Mouse (Mus musculus) Patski (cell line): ENCODE measurements at regions not wholly inside any gene's neighbourhood (a gene's known extent, or its start where the extent isn't known, plus 50 kb on each side); places are given as distances from the start of the nearest gene placed in this dataset.
A peak's percentile ranks its signal among the peaks of the same experiment; 100 is the strongest.
"Not testable (repeated sequence)": the region's sequence is repeated elsewhere in the genome, so short reads cannot be mapped to it uniquely, and the experiment has no call there.

Experiments used
- ATAC-seq: fragments of 100-300 bp; one replicate; pipeline ENCODE4 v1.8.0; 2021
- CTCF ChIA-PET: fragments of 350-600 bp; sonication (Branson Sonifier 250); formaldehyde crosslinking; loops from one replicate; lab custom pipeline; 2022; ENCODE audit warnings: inconsistent platforms; lab: Charles Lee
- POLR2A ChIA-PET: fragments of 350-600 bp; sonication (Branson Sonifier 250); formaldehyde crosslinking; loops from one replicate; lab custom pipeline; 2022; ENCODE audit warnings: antibody characterized with exemption, inconsistent platforms; lab: Charles Lee
- DNase-seq: peaks from one replicate; pipeline ENCODE4 v3.0.0-alpha.2; 2011; ENCODE audit warnings: low read depth, low spot score
- H3K27me3 ChIP-seq: fragments of 371-371 bp; one replicate; pipeline ENCODE4 v1.5.1; 2021
- CTCF ChIP-seq: fragments of 100-300 bp; IDR thresholded peaks from one replicate; pipeline ENCODE4 v1.5.1; 2021
- in situ Hi-C: fragments of 300-500 bp; cut with MboI; formaldehyde crosslinking; loops from 3 replicates; pipeline ENCODE4 v1.11.1; 2018; ENCODE audit warnings: low pct_unique_long_range_greater_than_20kb, mixed read lengths

DNA sequence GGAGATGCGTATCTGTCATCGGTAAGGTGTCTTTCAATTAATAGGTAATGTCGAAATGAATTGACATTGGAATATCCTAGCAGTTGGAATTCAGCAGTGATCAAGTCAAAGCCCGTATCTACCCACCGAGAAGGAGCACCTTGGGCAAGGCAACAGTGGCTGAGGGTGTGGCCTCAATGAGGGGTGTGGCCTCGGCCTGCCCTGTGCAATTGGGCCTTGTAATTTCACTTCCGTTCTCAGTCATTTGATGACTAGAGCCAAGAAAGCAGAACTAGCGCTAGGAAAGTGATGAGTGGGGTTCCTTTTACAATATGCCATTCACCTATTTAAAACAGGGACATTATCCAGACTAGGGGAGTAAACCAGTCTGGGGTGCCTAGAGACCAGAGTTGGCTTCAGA lies 77.6 kb downstream of the Elovl4 start:
- in situ Hi-C loops, result no loop called here
- no peak for TF ChIP-seq CTCF
- CTCF ChIA-PET, result interaction anchor here (1.4 kb wide), 1 partner anchor 28 kb away, joined by 3 read pairs; no protein-coding TSS in a partner anchor
- ATAC-seq, result no peak
- no peak for DNase-seq
- POLR2A ChIA-PET, result no interaction called here
- no peaks in the 10 kb centered on the region for H3K27me3 ChIP-seq

DNA sequence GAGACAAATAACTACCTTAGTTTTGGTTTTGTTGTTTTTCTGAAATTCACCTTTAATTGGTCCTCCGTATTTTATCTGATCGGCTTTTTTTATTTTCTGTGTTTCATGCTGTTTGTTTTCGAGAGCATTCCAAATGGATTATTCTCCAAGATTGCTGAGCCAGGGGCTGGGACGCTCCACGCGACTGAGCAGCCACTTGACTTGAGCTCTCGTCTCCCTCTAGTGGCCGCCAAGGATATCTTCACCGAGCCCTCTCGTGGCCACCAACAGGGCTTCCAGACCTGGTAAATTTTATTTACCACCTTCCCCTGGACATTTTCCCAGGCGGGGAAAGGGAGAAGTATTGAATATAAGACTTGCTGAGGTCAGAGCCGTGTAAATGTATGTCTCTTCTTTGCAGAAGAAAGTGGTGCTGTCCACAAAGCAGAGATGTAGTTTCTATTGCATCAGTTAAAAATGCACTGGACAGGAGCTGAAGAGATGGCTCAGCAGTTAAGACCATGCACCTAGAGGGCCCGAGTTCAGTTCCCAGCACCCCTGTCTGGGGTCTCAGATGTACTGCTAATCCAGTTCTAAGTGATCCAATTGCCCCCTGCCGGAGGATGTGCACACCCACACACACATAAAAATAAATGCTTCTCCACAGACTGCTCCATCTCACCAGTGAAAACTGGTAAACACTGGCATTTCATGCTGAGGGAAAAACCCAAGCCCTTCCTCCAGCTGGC lies 78.5 kb downstream of the Elovl4 start:
- DNase-seq (no peak), ATAC-seq (peak; percentile 98)
- in situ Hi-C loops, result no loop called here
- TF ChIP-seq CTCF, result peak; percentile 96
- no peaks in the 10 kb centered on the region for H3K27me3 ChIP-seq
- ChIA-PET CTCF (interaction anchor here (1.2 kb wide), 1 partner anchor 80 kb away, joined by 3 read pairs; no protein-coding TSS in a partner anchor), POLR2A (no interaction called here)

DNA sequence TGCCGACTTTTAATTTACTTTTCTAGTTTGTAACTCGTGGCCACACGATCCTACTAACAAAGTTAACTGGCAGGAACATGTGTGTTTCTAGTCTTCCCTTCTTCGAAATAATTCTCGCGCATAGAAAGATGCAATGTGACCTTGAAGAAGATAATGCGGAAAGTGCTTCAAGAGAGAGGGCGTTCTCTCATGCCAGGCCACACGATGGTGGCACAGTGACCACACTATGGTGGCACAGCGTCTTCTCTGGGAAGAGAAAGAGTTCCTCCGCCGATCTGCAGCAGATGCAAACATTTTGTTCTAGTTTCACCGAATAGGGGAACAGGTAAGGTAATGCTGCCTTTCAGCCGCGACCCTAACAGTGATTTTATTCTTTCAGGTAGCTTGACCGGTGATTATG lies 79.1 kb downstream of the Elovl4 start:
- no peaks in the 10 kb centered on the region for H3K27me3 ChIP-seq
- DNase-seq (no peak), ATAC-seq (no peak)
- ChIA-PET POLR2A (no interaction called here), CTCF (interaction anchor here (1.2 kb wide), 1 partner anchor 81 kb away, joined by 3 read pairs; no protein-coding TSS in a partner anchor)
- TF ChIP-seq CTCF, result no peak
- in situ Hi-C loops, result no loop called here

DNA sequence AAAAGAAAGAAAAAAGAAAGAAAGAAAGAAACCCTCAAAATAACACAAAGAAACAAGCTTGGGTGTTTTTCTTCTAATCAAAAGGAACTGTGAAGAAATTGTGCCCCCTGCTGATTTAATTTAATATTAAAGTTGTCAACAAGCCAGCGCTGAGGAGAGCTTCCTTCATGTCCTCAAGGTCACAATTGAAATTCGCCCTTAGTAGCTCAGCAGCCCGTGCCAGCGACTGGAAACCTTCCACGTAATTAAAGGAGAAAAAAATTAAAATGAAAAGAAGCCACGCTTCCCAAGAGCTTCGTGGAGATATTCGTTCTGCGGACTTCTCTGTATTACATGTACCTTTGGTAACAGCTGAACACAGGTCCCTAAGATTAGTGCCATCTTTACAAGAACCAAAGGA lies 80.0 kb downstream of the Elovl4 start:
- CTCF ChIA-PET, result interaction anchor here (0.7 to 1.1 kb wide), 3 partner anchors 10 to 145 kb away, joined by 3 read pairs; no protein-coding TSS in a partner anchor
- H3K27me3 ChIP-seq, result no peaks in the 10 kb centered on the region
- POLR2A ChIA-PET, result no interaction called here
- in situ Hi-C loops, result no loop called here
- TF ChIP-seq CTCF, result peak; percentile 32
- ATAC-seq (no peak), DNase-seq (no peak)

DNA sequence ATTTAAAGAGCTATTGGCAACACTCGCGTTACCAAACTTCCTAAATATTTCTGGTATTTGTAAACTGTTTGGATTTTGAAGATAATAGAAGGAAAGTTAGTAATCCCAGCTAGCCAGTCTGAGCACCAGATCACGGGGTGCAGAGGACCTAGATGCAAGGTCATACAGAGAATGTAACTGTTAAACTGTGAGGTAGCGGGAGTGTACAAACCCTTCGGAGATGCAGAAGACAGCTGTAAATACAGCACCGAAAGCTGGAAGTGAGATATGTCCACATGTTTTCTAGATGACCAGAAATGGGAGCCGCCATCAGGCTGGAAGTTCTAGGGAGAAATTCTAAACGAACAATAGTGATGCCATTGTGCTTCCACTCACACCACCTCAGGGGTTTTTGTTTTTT lies 80.5 kb downstream of the Elovl4 start:
- TF ChIP-seq CTCF, result no peak
- ChIA-PET CTCF (interaction anchor here (0.7 to 1.1 kb wide), 3 partner anchors 10 to 145 kb away, joined by 3 read pairs; no protein-coding TSS in a partner anchor), POLR2A (no interaction called here)
- in situ Hi-C loops, result no loop called here
- DNase-seq, result no peak
- no peaks in the 10 kb centered on the region for H3K27me3 ChIP-seq
- ATAC-seq, result no peak

DNA sequence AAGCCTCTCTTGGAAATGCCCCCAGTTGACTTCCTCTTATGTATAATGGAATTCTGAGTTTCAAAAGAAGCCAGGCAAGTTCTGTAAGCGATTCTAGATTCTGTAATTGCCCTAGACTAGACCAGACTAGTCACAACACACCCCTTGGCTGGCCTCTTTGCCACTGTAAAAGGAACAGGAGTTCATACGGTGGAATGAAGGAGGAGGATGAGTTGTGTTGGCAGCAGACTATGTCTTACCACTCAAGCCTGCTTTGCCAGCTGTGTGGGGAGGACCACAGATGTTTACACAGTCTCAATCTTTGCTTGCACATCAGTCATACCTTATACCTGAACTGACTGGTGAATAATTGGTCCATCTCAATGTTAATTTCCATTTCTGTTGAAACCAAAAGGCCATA lies 85.1 kb downstream of the Elovl4 start:
- no peaks in the 10 kb centered on the region for H3K27me3 ChIP-seq
- ChIA-PET POLR2A (no interaction called here), CTCF (interaction anchor here (1.2 kb wide), 1 partner anchor 184 kb away, joined by 3 read pairs; no protein-coding TSS in a partner anchor)
- in situ Hi-C loops, result no loop called here
- TF ChIP-seq CTCF, result no peak
- no peak for ATAC-seq
- no peak for DNase-seq

DNA sequence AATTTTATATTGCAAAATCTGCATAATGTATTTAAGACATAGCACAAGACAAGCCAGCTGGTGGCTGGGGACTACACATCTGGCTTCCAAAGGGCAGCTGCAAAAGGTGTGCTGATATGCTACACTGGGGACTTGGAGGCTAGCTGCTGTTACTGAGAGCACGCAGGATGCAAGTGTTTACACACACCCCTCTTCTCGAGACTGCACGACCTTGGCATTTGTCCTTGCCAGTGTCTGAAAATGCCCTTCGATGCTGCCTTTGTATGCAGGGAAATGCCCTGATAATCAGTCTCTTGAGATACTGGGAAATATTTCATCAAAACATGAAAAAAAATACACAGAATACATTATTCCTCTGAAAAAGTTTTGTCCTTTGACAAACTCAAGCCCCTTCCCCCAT lies 86.3 kb downstream of the Elovl4 start:
- ChIA-PET CTCF (interaction anchor here (0.8 to 1.2 kb wide), 2 partner anchors 29 to 185 kb away, joined by 3 read pairs; no protein-coding TSS in a partner anchor), POLR2A (interaction anchor here (0.5 kb wide), 1 partner anchor 1933 kb away, joined by 5 read pairs; no protein-coding TSS in a partner anchor)
- no peak for DNase-seq
- in situ Hi-C loops, result no loop called here
- H3K27me3 ChIP-seq, result no peaks in the 10 kb centered on the region
- TF ChIP-seq CTCF, result no peak
- no peak for ATAC-seq

DNA sequence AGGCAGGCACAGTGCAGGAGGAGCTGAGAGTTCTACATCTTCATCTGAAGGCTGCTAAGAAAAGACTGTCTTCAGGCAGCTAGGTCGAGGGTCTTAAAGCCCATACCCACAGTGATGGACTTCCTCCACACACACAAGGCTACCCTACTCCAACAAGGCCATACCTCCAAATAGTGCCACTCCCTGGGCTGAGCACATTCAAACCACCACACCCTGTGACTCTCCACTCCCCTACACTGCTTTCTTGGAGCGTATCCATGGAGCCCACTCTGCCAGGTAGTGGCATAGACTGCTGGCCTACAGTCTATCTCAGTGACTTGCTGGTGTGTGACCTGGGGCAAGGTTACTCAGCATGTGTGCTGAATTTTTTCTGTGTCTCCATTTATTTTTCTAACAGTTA lies 88.0 kb downstream of the Elovl4 start:
- peak; percentile 44 for ATAC-seq
- in situ Hi-C loops, DNase-seq, POLR2A ChIA-PET, H3K27me3 ChIP-seq: not testable (repeated sequence)
- CTCF ChIA-PET, result interaction anchor here (1.3 kb wide), 1 partner anchor 8 kb away, joined by 3 read pairs; no protein-coding TSS in a partner anchor

DNA sequence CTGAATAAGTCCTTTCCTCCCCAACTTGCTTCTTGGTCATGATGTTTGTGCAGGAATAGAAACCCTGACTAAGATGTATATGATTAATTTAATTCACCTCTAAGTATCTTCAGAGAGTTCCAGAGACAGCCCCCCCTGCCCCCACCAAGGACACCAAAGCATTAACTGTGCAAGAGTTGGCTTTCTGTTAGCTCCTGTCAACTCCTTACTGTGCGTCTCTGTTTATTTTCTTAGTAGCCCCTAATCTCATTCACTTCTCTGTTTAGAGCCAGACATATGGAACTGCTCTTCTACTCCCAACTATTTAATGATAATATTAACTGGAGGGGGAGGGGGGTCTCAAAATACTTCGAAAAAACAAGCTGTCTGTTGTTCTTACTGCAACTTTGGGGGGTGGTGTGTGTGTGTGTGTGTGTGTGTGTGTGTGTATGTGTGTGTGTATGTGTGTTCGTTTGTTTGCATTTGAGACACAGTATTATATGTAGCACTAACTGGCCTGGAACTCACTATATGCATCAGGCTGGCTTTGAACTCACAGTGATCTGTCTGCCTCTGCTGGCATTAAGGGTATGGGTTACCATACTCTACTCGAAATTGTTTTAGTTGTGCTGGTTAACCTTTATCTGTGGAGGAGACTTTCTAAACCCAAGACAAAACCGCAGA lies 89.8 kb downstream of the Elovl4 start:
- H3K27me3 ChIP-seq, result peaks cover 4% of the 10 kb centered on the region
- in situ Hi-C loops, result no loop called here
- TF ChIP-seq CTCF, result no peak
- DNase-seq (no peak), ATAC-seq (no peak)
- ChIA-PET CTCF (interaction anchor here (1.3 kb wide), 1 partner anchor 10 kb away, joined by 3 read pairs; no protein-coding TSS in a partner anchor), POLR2A (interaction anchor here (0.6 to 0.7 kb wide), 3 partner anchors 11 to 60 kb away, joined by 3 to 4 read pairs (median 4); no protein-coding TSS in a partner anchor)

DNA sequence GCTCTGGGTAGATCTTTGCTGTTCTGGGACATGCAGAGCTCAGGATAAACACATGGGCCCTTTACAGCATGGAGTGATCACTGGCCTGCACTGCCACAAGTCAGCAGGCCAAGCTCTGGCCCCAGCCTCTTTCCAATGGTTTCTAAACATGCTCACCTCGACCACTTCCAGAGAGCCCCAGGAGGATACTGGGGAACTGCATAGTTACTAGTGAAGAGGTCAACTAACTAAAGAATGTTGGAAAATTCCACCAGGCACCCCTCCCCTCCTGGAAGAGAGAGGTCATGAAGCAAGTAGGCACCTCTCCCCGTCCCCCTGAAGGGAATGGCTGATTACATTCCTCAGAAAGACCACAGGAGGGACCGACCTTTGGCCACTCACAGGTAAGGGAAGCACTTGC lies 98.7 kb downstream of the Elovl4 start:
- H3K27me3 ChIP-seq, result peaks cover 3% of the 10 kb centered on the region
- ChIA-PET POLR2A (interaction anchor here (0.7 kb wide), 1 partner anchor 14 kb away, joined by 3 read pairs; no protein-coding TSS in a partner anchor), CTCF (interaction anchor here (1.7 kb wide), 1 partner anchor 16 kb away, joined by 8 read pairs; no protein-coding TSS in a partner anchor)
- DNase-seq (no peak), ATAC-seq (no peak)
- no peak for TF ChIP-seq CTCF
- in situ Hi-C loops, result no loop called here
